Comparison of ENCODE assay signal across 16 mouse cellular contexts in the genomic region with DNA sequence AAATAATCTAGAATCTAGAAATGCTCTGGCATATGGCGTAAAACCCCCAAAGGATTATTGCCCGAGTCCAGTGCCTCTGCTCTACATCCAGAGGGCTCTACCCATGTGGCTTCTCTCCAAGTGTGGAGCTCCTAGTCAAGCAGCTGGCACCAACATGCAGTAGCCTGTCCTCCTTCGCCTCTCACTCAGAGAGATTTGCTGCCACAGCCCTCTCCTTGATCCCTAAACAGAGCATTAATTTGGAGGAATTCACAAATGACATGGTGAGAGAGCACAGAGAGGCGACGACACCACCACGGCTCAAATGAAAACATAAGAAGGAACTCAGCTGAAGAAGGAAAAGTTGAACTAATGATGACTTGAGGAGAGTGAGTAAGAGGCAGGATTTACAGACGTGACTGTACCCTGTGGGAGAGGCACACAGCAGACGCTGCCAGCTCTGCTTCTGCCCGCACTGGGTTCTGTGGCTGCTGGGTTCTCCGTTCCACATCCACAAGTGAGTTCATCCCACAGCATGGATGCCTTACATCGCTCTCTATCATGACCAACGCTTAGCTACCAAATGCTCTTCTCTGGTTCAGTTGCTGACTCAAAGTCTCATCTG.
DNase-seq lines count a peak whose midpoint lies in the region; ATAC-seq and TF ChIP-seq lines count a peak whose summit lies in the region.
"Had no signal": no experiment of that assay in that cellular context is flagged by ENCODE, and none has a peak within 500 bp of the region (broad histone marks: within the 10 kb centered on the region; RNA-seq: fewer than 3 reads in every experiment).

No protein-coding gene starts in this region.

- in situ Hi-C loops in Patski (cut with MboI; ENCODE audit: low pct_unique_long_range_greater_than_20kb) = no loop called here

- DNase-seq in frontal cortex, postnatal 14 days (ENCODE audit: low spot score in 2 of 2) = no peak
- peak; percentile 4 to 11 for DNase-seq in kidney, postnatal 4 days
- DNase-seq in kidney, postnatal 10 days = no peak
- DNase-seq in Patski (ENCODE audit: low read depth, low spot score) (peak; percentile 81), adipocyte (ENCODE audit: low spot score) (peak; percentile 62)
- DNase-seq: cerebellum, adult 11-12 months; cerebellum, postnatal 36 days; gastrocnemius, adult 2 months; heart, postnatal 36 days; liver, embryonic 13.5 days had no signal

- H3K27me3 ChIP-seq in Patski = no peaks in the 10 kb centered on the region
- H3K27me3 ChIP-seq: forebrain, embryonic 12.5 days; heart, embryonic 15.5 days; liver, embryonic 13.5 days; lung, embryonic 15.5 days; midbrain, embryonic 12.5 days had no signal

- ATAC-seq in frontal cortex, adult (ENCODE audit: low TSS enrichment) = peak; percentile 59; the same call in 1 of the 2 replicates
- peak; percentile 93 for ATAC-seq in Patski
- ATAC-seq in activated CD4-positive, CD25-positive, alpha-beta regulatory T cell, adult 4 months = no peak

- CTCF ChIA-PET in Patski (lab: Charles Lee) = interaction anchor here (1.0 kb wide), 1 partner anchor 74 kb away, joined by 3 read pairs; no protein-coding TSS in a partner anchor

- TF ChIP-seq CTCF in Patski (IDR thresholded peaks at IDR 0.05) = peak; percentile 11

- POLR2A ChIA-PET in Patski (lab: Charles Lee) = no interaction called here

Comparison
In these comparisons a context has a peak if more than half of its experiments do, and no peak if none do; other contexts are left out.
1. DNase-seq: peak in kidney, postnatal 4 days (2 of 2), Patski (single experiment) and adipocyte (single experiment); none in frontal cortex, postnatal 14 days (0 of 2) and kidney, postnatal 10 days (single experiment).